Mouse (Mus musculus): Measurements from ENCODE around the gene Eif4a2.

Eif4a2 gene

GRCm38 (mm10) chr16:23145211-23145610 is 38.0 kb downstream of the Eif4a2 start:
- DNase-seq: no peak

- no peak for DNase-seq
These were observed 39.0 kb downstream of the Eif4a2 start, which contains the start of gene Adipoq for GRCm38 (mm10) chr16:23146280-23146679. Adipoq (plus strand) TSS chr16:23146536.

GRCm38 (mm10) chr16:23148936-23149335 is 41.7 kb downstream of the Eif4a2 start:
- DNase-seq: no peak

GRCm38 (mm10) chr16:23149396-23149795 is 42.2 kb downstream of the Eif4a2 start:
- no peak for DNase-seq

- peak; percentile 71 for DNase-seq
These were observed 44.2 kb downstream of the Eif4a2 start for GRCm38 (mm10) chr16:23151423-23151822.

GRCm38 (mm10) chr16:23154261-23154660 is 47.0 kb downstream of the Eif4a2 start:
- DNase-seq: no peak

- DNase-seq: no peak
These were observed 49.8 kb downstream of the Eif4a2 start for GRCm38 (mm10) chr16:23157013-23157412.

GRCm38 (mm10) chr16:23158292-23158691 is 51.0 kb downstream of the Eif4a2 start:
- DNase-seq: no peak

- DNase-seq: no peak
These were observed 51.7 kb downstream of the Eif4a2 start for GRCm38 (mm10) chr16:23158957-23159356.

GRCm38 (mm10) chr16:23159749-23160148 is 52.5 kb downstream of the Eif4a2 start:
- DNase-seq: no peak

- DNase-seq: no peak
These were observed 54.9 kb downstream of the Eif4a2 start for GRCm38 (mm10) chr16:23162116-23162515.

Measured in kidney, adult 9 months (tissue).